Mouse (Mus musculus) bone marrow, adult 2 months (tissue): ENCODE results near the gene Slc27a5.

Source experiments
- CTCF ChIP-seq: fragments of 200-500 bp; IDR thresholded peaks from 2 replicates; pipeline ENCODE4 v1.5.1; 2011; ENCODE audit warnings: low read length, control low read depth; ENCODE audit not compliant: control insufficient read depth, insufficient read depth
- POLR2A ChIP-seq: fragments of 200-500 bp; IDR thresholded peaks from 2 replicates; pipeline ENCODE4 v1.6.1; 2011; ENCODE audit warnings: low read depth, mild to moderate bottlenecking, control low read depth, low read length, borderline replicate concordance; ENCODE audit not compliant: control insufficient read depth

GRCm38 (mm10) chr7:13014275-13014839, 16.4 kb upstream of the Slc27a5 start:
- TF ChIP-seq POLR2A (no peak), CTCF (no peak)
